Mouse (Mus musculus): Measurements from ENCODE around the gene Hfe2. TPM values are rescaled to one million over a fixed set of nuclear protein-coding genes. Genes with fewer than 3 reads are reported as not detected.

Gene Hfe2
- polyA plus RNA-seq, 1 experiment from 2014 or later = 8.7 TPM

DNA sequence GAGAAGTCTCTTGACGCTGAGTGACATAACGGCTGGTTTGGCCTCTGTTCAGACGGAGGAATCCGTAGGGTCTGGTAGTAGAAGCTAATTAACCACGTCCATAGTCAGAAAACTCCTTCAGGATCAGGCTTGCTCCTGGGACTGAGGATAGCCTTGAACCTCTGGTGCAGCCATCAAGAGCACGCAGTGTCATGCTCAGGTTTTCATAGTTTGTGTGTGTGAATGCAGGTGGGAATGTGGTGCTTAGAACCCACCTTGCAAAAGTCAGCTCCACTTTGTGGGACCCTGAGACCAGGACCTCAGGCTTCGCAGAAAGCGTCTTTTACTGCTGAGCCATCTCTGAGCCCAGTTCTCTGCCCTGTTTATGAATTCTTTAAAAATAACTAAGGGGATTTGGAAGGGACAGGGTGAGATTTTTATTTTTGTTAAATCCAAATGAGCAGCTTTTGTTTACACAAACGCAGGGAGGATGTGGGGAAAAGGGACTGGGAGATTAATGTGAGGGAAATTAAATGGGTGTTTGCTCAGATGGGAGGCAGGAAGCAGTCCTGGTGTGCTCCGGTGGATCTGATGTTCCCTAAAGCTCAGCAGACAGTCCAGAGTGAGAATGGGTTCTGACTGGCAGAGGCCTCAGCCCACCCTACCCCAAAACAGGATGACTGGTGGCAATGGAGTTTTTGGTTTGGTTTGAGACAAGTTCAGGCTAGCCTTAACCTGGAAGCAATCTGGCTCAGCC lies 37.1 kb downstream of the Hfe2 start:
- ATAC-seq (ENCODE audit: insufficient number of reproducible peaks, low FRiP score, low TSS enrichment, low read depth) = no peak
- WGBS = 56% methylated on average over 10 of the region's 10 CpGs
- Histone ChIP-seq H3K9me3 (no peaks in the 10 kb centered on the region), H3K36me3 (peaks cover 23% of the 10 kb centered on the region), H3K4me3 (no peak overlapping the region), H3K27me3 (no peaks in the 10 kb centered on the region), H3K4me1 (peaks cover 42% of the 10 kb centered on the region), H3K9ac (no peak overlapping the region), H3K4me2 (no peak overlapping the region), H3K27ac (peak overlapping the region; percentile 57)

DNA sequence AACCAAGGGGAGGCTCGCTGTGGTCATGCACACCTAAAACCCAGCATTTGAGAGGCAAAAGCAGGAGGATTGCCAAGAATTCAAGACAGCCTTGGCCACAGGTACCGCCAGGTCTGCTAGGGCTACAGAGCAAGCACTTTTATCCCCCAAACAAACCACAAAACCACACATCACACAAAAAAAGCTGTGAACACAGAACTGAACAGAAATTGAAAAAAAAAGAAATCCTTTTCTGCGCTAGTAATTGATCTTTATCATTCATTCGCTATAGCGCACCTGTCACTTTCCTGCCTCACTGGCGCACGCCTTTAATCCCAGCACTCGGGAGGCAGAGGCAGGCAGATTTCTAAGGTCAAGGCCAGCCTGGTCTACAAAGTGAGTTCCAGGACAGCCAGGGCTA lies 38.3 kb downstream of the Hfe2 start:
- H3K4me3 ChIP-seq = no peak overlapping the region
- H3K9ac ChIP-seq = no peak overlapping the region
- no peak for ATAC-seq (ENCODE audit: insufficient number of reproducible peaks, low FRiP score, low TSS enrichment, low read depth)
- H3K27ac ChIP-seq = no peak overlapping the region
- H3K27me3 ChIP-seq = no peaks in the 10 kb centered on the region
- peaks cover 40% of the 10 kb centered on the region for H3K4me1 ChIP-seq
- 87% methylated on average over 8 of the region's 8 CpGs for WGBS
- peaks cover 23% of the 10 kb centered on the region for H3K36me3 ChIP-seq
- no peak overlapping the region for H3K4me2 ChIP-seq
- H3K9me3 ChIP-seq = no peaks in the 10 kb centered on the region

DNA sequence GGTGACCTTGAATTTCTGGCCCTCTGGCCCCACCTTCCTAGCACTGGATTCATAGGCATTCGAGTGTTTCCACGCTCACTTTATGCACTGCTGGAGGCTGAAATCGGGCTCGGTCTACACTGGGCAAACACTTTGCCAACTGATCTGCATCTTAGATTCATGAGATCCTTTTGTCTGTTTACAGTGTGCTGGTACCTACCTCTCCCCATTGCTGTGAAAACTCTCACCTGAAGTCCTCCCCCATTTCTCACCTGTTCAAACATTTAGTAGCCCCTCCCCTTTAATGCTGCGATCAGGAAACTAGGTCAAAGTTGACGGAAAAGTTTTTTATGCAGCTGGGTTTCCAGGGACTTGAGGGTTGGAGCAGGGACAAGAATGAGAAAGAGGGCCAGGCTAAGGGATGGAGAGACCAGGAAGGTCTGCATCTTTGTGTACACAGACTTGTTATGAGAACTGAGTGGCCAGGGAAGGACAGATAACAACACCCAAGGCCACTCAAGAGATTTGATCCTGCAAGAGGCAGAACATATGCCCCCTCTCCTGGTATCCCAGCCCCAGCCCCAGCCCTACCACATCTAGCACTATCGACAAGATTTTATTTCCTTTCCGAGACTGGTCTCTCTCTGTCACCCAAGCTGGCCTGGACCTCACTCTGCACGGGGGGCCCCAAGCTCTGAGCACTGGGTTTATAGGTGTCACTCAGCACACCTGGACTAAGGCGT lies 39.1 kb downstream of the Hfe2 start:
- peak overlapping the region; percentile 75 for H3K27ac ChIP-seq
- no peaks in the 10 kb centered on the region for H3K9me3 ChIP-seq
- H3K4me1 ChIP-seq = peaks cover 40% of the 10 kb centered on the region
- H3K4me3 ChIP-seq = no peak overlapping the region
- H3K36me3 ChIP-seq = peaks cover 23% of the 10 kb centered on the region
- WGBS = 40% methylated on average over 10 of the region's 10 CpGs
- peak overlapping the region; percentile 17; the same call in 1 of the 2 replicates for H3K4me2 ChIP-seq
- no peak overlapping the region for H3K9ac ChIP-seq
- peak; percentile 52; the same call in 1 of the 2 replicates for ATAC-seq (ENCODE audit: insufficient number of reproducible peaks, low FRiP score, low TSS enrichment, low read depth)
- no peaks in the 10 kb centered on the region for H3K27me3 ChIP-seq

DNA sequence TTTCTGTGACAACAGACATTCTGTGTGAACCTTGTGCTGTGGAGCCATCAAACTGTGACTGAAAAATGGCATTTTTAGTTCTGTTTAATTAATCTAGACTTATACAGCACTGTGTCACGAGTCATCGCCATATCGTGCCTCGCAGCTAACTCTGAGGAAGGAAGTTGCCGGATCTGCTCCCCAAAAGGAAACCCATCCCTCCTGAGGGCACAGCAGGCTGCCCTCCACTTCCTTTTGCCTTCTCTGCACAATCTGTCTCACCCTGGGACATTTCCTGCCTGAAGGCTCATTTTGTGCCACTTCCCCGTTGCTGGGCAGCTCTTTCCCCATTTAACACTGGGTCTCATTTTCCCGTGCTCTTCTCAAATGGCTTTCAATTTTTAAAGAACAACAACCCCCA lies 39.7 kb downstream of the Hfe2 start:
- H3K27ac ChIP-seq = peak overlapping the region; percentile 75
- no peak for ATAC-seq (ENCODE audit: insufficient number of reproducible peaks, low FRiP score, low TSS enrichment, low read depth)
- no peaks in the 10 kb centered on the region for H3K27me3 ChIP-seq
- H3K4me2 ChIP-seq = peak overlapping the region; percentile 17; the same call in 1 of the 2 replicates
- H3K4me1 ChIP-seq = peaks cover 36% of the 10 kb centered on the region
- no peak overlapping the region for H3K9ac ChIP-seq
- no peaks in the 10 kb centered on the region for H3K9me3 ChIP-seq
- H3K36me3 ChIP-seq = peaks cover 19% of the 10 kb centered on the region
- 38% methylated on average over 7 of the region's 7 CpGs for WGBS
- H3K4me3 ChIP-seq = no peak overlapping the region

DNA sequence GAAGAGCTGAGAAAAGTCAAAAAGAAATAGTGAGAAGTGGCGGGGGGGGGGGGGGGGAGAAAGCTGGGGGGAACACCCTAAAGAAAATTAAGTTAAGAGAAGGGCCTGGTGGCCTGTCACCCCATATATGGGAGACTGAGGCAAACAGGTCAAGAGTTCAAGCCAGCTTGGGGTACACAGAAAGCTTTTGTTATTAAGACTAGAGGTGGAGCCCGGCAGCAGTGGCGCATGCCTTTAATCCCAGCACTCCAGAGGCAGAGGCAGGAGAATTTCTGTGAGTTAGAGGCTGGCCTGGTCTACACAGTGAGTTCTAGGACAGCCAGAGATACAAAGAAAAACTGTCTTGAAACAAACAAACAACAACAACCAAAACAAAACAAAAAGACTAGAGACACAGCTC lies 40.1 kb downstream of the Hfe2 start:
- H3K9me3 ChIP-seq = no peaks in the 10 kb centered on the region
- WGBS = 90% methylated on average over 2 of the region's 3 CpGs
- no peak overlapping the region for H3K4me3 ChIP-seq
- ATAC-seq (ENCODE audit: insufficient number of reproducible peaks, low FRiP score, low TSS enrichment, low read depth) = no peak
- no peaks in the 10 kb centered on the region for H3K27me3 ChIP-seq
- H3K4me2 ChIP-seq = no peak overlapping the region
- H3K27ac ChIP-seq = peak overlapping the region; percentile 38; the same call in 1 of the 2 replicates
- H3K36me3 ChIP-seq = peaks cover 14% of the 10 kb centered on the region
- peaks cover 31% of the 10 kb centered on the region for H3K4me1 ChIP-seq
- no peak overlapping the region for H3K9ac ChIP-seq

DNA sequence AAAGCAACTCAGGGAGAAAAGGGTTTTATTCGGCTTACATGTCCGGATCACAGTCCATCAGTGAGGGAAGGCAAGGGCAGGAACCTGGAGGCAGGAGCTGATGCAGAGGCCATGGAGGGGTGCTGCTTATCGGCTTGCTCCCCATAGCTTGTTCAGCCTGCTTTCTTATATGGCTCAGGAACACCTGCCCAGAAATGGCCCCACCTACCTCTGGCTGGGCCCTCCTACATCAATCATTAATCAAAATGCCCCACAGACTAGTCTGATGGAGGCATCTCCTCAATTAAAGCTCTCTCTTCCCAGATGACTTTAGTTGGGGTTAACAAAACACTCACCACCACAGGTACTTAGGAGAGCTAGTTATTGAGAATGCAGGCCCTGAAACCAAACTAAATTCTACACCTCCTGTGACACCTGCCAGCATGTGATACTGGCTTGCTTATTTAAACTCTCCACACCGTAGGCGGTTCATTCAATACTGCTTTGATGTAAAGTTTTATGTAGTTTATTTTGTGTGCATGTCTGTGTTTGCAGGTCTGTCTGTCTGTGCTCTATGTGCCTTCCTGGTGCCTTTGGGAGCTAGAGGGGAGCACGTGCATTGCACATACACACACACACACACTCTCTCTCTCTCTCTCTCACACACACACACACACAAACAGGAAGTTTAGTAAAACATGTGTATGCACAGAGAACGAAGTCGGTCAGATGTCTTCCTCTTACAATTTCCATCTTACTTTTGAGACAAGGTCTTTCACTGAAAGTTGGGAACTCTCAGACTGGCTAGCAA lies 41.9 kb downstream of the Hfe2 start:
- H3K4me1 ChIP-seq = peaks cover 17% of the 10 kb centered on the region
- no peaks in the 10 kb centered on the region for H3K27me3 ChIP-seq
- H3K9me3 ChIP-seq = no peaks in the 10 kb centered on the region
- no peak overlapping the region for H3K4me3 ChIP-seq
- 74% methylated on average over 8 of the region's 8 CpGs for WGBS
- no peak overlapping the region for H3K27ac ChIP-seq
- H3K4me2 ChIP-seq = no peak overlapping the region
- H3K36me3 ChIP-seq = no peaks in the 10 kb centered on the region
- ATAC-seq (ENCODE audit: insufficient number of reproducible peaks, low FRiP score, low TSS enrichment, low read depth) = no peak
- no peak overlapping the region for H3K9ac ChIP-seq

- no peaks in the 10 kb centered on the region for H3K36me3 ChIP-seq
- no peak overlapping the region for H3K9ac ChIP-seq
- WGBS = 74% methylated on average over 8 of the region's 8 CpGs
- H3K9me3 ChIP-seq = no peaks in the 10 kb centered on the region
- H3K27ac ChIP-seq = peak overlapping the region; percentile 50; the same call in 1 of the 2 replicates
- H3K27me3 ChIP-seq = no peaks in the 10 kb centered on the region
- no peak for ATAC-seq (ENCODE audit: insufficient number of reproducible peaks, low FRiP score, low TSS enrichment, low read depth)
- no peak overlapping the region for H3K4me3 ChIP-seq
- H3K4me1 ChIP-seq = peaks cover 11% of the 10 kb centered on the region
- H3K4me2 ChIP-seq = no peak overlapping the region
These were observed 43.6 kb downstream of the Hfe2 start for GRCm38 (mm10) chr3:96568605-96569004.

GRCm38 (mm10) chr3:96569506-96569905 lies 44.5 kb downstream of the Hfe2 start:
- Histone ChIP-seq H3K27ac (no peak overlapping the region), H3K9ac (no peak overlapping the region), H3K27me3 (no peaks in the 10 kb centered on the region), H3K9me3 (no peaks in the 10 kb centered on the region), H3K4me2 (no peak overlapping the region), H3K4me1 (peaks cover 3% of the 10 kb centered on the region), H3K36me3 (no peaks in the 10 kb centered on the region), H3K4me3 (no peak overlapping the region)
- no peak for ATAC-seq (ENCODE audit: insufficient number of reproducible peaks, low FRiP score, low TSS enrichment, low read depth)
- 89% methylated on average over 13 of the region's 13 CpGs for WGBS

DNA sequence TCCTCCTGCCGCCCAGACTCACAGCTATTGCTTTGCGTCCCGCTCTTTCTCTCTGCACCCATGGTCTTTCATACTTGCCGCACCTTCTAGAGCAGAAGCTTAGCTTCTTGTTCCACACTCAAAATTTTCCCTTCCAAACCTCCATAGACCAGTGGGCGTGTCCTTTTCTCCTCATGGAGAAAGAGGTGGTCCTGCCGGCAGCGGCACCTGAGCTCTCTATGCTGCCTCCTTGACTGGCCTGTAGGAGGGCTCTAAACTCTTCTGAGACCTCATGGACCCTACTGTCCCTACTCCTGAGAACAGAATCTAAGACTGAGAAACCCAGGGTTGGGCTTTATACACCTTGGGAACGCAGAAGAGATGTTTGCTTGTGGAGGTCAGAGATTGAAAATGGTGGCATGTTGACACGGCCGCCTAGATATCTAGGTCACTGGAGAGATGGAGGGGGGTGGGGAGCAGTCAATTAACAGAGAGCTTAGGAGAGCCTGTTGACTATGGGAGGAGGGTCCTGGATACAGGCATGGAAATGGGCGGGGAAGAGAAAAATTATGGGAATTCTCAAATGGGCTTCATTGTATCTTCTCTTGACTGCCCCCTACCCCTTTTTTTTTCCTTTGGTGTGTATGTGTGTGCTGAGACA lies 45.1 kb downstream of the Hfe2 start:
- H3K27ac ChIP-seq = no peak overlapping the region
- whole genome bisulfite sequencing = 85% methylated on average over 11 of the region's 11 CpGs

DNA sequence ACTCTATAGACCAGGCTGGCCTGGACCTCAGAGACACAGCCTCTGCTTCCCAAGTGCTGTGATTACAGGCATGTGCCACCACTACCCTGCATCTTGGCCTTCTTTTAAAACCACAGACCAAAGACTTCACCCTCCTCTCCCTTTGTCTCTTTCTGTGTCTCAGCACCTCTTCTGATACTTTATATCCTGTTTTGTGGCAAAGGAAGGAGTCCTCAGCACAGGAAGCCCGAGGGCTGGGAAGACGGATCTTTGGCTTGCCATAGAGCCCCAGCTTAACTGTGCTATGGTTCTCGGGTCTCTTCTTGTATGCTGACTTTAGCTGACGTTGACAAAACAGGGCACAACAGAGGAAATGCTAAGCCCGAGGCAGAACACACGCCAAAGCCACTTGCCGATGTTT lies 45.7 kb downstream of the Hfe2 start:
- Histone ChIP-seq H3K27me3 (no peaks in the 10 kb centered on the region), H3K9me3 (no peaks in the 10 kb centered on the region), H3K4me2 (no peak overlapping the region), H3K36me3 (no peaks in the 10 kb centered on the region), H3K4me3 (no peak overlapping the region), H3K27ac (no peak overlapping the region), H3K4me1 (peaks cover 4% of the 10 kb centered on the region), H3K9ac (no peak overlapping the region)
- ATAC-seq (ENCODE audit: insufficient number of reproducible peaks, low FRiP score, low TSS enrichment, low read depth) = no peak
- WGBS = 63% methylated on average over 7 of the region's 7 CpGs

More for the DNA sequence above, 45.1 kb downstream of the Hfe2 start:
- no peaks in the 10 kb centered on the region for H3K36me3 ChIP-seq
- no peaks in the 10 kb centered on the region; the same call in 1 of the 2 replicates for H3K4me1 ChIP-seq
- H3K9ac ChIP-seq = no peak overlapping the region
- H3K27me3 ChIP-seq = no peaks in the 10 kb centered on the region
- no peak for ATAC-seq (ENCODE audit: insufficient number of reproducible peaks, low FRiP score, low TSS enrichment, low read depth)
- no peak overlapping the region for H3K4me3 ChIP-seq
- no peak overlapping the region for H3K4me2 ChIP-seq
- no peaks in the 10 kb centered on the region for H3K9me3 ChIP-seq

DNA sequence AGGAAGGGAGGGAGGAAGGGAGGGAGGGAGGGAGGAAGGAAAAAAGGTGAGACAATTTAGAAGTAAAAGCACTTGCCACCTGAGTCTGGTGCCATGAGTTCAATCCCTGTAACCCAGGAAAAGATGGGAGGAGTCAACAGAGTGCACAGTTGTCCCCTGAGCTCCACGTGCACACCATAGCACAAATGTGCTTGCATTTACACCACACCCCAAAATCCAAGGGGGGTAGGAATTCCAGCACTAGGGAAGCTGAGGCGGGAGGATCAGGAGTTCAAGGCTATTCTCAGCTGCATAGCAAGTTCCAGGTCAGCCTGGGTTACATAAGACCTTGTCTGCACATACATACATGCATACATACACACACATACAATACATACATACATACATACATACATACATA lies 46.4 kb downstream of the Hfe2 start:
- peaks cover 10% of the 10 kb centered on the region for H3K4me1 ChIP-seq
- H3K36me3 ChIP-seq = no peaks in the 10 kb centered on the region
- no peaks in the 10 kb centered on the region for H3K27me3 ChIP-seq
- no peak for ATAC-seq (ENCODE audit: insufficient number of reproducible peaks, low FRiP score, low TSS enrichment, low read depth)
- H3K9ac ChIP-seq = no peak overlapping the region
- no peaks in the 10 kb centered on the region for H3K9me3 ChIP-seq
- no peak overlapping the region for H3K4me3 ChIP-seq
- WGBS = 68% methylated on average over 2 of the region's 2 CpGs
- no peak overlapping the region for H3K27ac ChIP-seq
- no peak overlapping the region for H3K4me2 ChIP-seq
